Mouse (Mus musculus) ovary, adult 10 weeks (tissue): ENCODE data around the gene Rnf183. TPM values are rescaled to one million over a fixed set of nuclear protein-coding genes. Genes with fewer than 3 reads are reported as not detected.

Experiments
- polyA plus RNA-seq: library from polyadenylated mRNA; stranded (reverse); fragments of 350-450 nt; fragmentation: Illumina TruSeq; extraction: RNeasy Lipid Tissue Mini Kit (QIAGEN cat#74804); gene quantifications from one replicate; pipeline ENCODE4 v1.2.3, GENCODE M21; 2014

The Rnf183 gene
- not detected for polyA plus RNA-seq

DNA sequence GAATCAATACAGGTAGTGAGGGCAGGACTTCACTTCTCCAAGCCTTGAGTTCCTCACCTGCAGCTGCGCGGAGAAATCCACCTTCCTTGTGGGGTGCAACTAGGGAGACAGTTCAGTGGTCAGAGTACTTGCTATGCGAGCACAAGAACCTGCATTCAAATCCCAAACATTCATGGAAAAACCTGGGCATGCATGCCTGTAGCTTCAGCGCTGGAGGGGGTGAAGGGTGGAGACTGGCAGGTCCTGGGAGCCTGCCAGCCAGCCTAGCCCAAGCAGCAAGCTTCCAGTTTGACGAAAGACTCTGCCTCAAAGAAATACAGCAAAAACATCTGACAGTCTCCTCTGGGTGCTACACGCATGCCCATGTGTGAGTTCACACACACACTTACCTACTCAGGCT is at the start of gene Rnf183:
Rnf183 (minus strand) TSS at position 172 of the 400 bp plus-strand sequence.

DNA sequence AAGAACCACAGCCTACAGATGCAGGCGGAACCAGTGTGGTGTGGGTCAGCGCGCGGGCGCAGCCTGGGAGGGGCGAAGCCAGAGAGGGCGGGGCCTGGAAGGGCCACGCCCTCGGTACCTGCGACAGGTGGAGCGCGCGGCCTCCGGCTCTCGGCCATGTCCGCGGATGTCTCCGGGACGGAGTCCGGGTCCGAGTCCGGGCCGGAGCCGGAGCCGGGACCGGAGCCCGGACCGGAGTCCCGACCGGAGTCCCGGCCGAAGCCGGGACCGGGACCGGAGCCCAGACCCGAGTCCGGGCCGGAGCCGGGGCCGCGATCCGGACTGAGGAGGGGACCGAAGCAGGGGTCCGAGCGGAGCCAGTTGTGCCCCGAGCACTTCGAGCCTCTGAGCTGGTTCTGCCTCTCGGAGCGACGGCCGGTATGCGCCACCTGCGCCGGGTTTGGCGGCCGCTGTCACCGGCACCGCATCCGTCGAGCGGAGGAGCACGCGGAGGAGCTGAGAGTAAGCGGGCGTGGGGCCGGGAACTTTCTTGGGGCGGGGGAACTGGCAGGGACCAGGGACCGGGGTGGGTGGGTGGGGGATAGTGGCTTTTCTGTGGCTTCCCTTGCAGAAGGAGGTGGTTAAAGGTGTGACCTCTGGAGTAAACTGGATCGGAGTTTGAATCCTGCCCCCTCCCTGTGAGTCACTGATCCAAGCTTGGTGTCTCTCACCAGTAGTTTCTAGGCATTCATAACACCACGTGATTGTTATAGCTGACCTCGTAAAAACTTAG is 45.1 kb upstream of the Rnf183 start, which contains the start of gene Bspry:
Bspry (plus strand) TSS at position 117 of the 772 bp plus-strand sequence.

DNA sequence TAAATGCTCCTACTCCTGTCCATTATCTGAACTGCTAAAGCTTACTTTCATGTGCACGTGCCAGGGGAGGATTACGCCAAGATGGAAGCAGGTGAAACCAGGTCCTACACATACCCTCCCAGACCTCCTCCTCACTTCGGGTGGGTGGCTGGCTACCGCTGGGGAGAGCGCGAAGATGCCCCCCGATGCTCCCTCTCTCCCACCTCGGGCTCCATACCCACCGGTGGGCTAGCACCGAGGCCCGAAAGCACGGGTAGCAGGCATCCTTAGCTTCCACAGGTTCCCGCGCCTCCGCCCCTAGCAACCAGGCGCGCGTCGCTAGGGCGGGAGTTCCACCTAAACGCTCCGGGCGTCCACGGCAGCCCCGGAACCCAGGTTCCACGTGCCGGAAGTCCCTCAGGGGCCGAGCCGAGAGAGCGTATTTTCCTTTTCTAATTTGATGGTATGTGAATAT is 35.6 kb upstream of the Rnf183 start, which contains the start of gene Wdr31:
Wdr31 (minus strand) TSS at position 299 of the 454 bp plus-strand sequence.

DNA sequence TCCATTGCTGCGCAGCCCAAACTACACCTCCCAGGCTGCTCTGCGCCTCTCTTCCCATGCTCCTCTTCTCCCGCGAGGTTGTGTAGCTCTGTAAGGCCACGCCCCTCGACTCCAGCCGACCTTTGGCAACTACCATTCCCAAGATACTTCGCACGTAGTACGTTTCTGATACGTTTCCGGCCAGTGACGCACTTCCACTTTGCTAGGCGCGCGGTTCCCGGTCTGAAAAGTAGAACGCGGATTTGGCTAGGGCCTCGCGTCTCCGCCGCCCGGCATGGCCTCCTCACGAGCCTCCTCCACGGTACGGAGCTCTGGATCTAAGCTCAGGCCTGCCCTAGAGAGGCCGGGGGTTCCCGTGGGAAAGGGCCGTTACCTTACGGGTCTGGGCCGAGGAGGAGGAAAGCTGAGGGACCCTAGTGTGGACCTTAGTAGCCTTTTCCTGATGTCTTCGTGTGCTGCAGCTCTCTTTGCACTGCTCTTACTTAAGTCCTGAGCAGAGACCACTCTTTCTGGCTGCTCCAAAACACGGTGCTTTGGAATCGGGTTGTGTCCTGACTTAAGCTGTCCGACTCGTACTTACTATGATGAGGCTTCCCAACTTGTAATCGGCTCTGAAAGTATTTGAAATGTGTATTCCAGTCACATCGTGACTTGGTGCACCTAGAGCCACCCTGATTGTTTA is 26.3 kb downstream of the Rnf183 start, which contains the start of the genes Cdc26 and Prpf4:
Cdc26 (minus strand) TSS at position 42 of the 682 bp plus-strand sequence.
Prpf4 (plus strand) TSS at position 197 of the 682 bp plus-strand sequence.

Other genes starting within 250 kb of the Rnf183 start
- gene Zfp37, start 204.2 kb downstream of the Rnf183 start, polyA plus RNA-seq: 44.2 TPM
- gene Slc31a2, start 172.7 kb downstream of the Rnf183 start, polyA plus RNA-seq: 11.1 TPM
- gene Fkbp15, start 74.7 kb downstream of the Rnf183 start, polyA plus RNA-seq: 16.6 TPM
- gene Slc31a1, start 74.5 kb downstream of the Rnf183 start, polyA plus RNA-seq: 98.3 TPM
- gene Cdc26, start 26.6 kb downstream of the Rnf183 start, polyA plus RNA-seq: 79.3 TPM
- 16.1 TPM for gene Prpf4, start 26.5 kb downstream of the Rnf183 start, polyA plus RNA-seq
- 4.3 TPM for gene Wdr31, start 35.6 kb upstream of the Rnf183 start, polyA plus RNA-seq
- gene Bspry, start 44.8 kb upstream of the Rnf183 start, polyA plus RNA-seq: 0.54 TPM
- gene Hdhd3, start 68.2 kb upstream of the Rnf183 start, polyA plus RNA-seq: not detected
- 0.71 TPM for gene Alad, start 84.7 kb upstream of the Rnf183 start, polyA plus RNA-seq
- 50.5 TPM for gene Pole3, start 89.8 kb upstream of the Rnf183 start, polyA plus RNA-seq
- gene 4933430I17Rik, start 90.1 kb upstream of the Rnf183 start, polyA plus RNA-seq: 0.77 TPM
- gene Rgs3, start 124.6 kb upstream of the Rnf183 start, polyA plus RNA-seq: 6.6 TPM